Mouse (Mus musculus) B cell, adult 67 days (primary cell): ENCODE results near the gene Ipmk. TPM values are rescaled to one million over a fixed set of nuclear protein-coding genes. Genes with fewer than 3 reads are reported as not detected.

Source experiments
- total RNA-seq, 2 experiments: library from RNA; stranded (reverse); gene quantifications; 4 replicates each; pipeline ENCODE4 v1.2.4; 2023

Ipmk gene
- 10 to 100 TPM; 23.2 to 29.6 TPM for total RNA-seq

DNA sequence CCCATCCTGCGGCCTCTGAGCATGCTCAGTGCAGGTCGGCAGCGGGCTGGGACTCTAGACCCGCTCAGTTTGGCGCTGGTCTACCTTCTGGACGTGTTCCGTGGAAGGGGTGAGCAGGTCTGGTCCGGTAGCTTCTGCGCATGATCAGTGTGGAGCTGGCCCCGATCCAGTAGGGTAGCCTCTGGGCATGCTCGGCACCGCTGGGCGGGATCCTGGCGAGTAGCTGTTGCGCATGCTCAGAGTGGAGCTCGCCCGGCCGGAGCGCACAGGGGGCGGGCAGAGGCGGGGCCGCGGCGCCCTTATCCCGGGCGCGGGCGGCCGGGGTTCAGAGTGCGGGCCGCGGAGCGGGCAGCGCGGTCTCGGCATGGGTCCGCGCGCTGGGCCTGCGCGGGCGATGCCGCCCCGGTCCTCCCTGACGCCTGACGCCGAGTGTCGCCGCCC is at the start of gene Ipmk:
Gene Ipmk, plus strand, starts transcription at position 255 of the 441 bp plus-strand sequence.

DNA sequence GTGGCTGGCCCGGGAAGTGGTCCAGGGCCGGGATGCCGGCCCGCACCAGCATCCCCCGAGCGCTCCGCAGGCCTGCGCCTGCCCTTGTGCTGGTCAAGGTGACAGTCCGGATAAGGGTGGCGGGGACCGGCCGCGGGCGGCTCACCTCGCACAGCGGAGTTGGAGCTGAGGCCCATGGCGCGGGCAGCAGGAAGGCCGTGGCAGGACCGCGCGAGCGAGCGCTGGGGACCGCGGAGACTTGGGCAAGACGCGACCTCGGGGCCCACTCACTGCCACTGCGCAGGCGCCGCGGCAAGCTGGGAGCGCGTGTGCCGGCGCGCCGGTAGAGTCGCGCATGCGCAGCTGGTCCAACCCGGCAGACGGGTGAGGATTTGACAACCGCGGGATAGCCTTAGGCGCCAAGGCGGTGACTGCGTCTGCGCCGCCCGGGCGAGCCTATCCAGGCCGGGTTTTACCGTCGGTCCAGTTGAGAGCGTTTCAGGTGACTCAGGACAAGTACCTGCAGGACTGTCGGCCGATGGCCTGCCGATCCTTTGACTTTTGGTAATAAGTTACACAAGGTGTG is 2.9 kb upstream of the Ipmk start, which contains the start of gene Cisd1:
Gene Cisd1, minus strand, starts transcription at position 376 of the 565 bp plus-strand sequence.

Other genes starting within 250 kb of the Ipmk start
- not detected for gene Bicc1, start 188.1 kb upstream of the Ipmk start, total RNA-seq
- gene Tfam, start 109.5 kb upstream of the Ipmk start, total RNA-seq = 10 to 100 TPM; 66.3 to 87.5 TPM
- 10 to 100 TPM; 73.7 to 81.0 TPM for gene Ube2d1, start 62.5 kb upstream of the Ipmk start, total RNA-seq
- 10 to 100 TPM; 13.4 to 14.9 TPM for gene Cisd1, start 2.8 kb upstream of the Ipmk start, total RNA-seq